Mouse (Mus musculus) left cerebral cortex, postnatal 4 days (tissue): ENCODE data around the gene Psmd1. TPM values are rescaled to one million over a fixed set of nuclear protein-coding genes. Genes with fewer than 3 reads are reported as not detected.

Experiments
- DNase-seq: peaks from one replicate; pipeline ENCODE4 v3.0.0-alpha.2; 2022
- intact Hi-C: fragments of 180-260 bp; cut with DNase I; formaldehyde crosslinking; loops from one replicate; pipeline ENCODE4 v1.15.1; 2025
- total RNA-seq, 2 experiments: library from RNA; stranded (reverse); gene quantifications; 2 replicates each; pipeline ENCODE4 v1.2.3; 2021

Gene Psmd1
- total RNA-seq, 2 experiments from 2014 or later, result 134 to 135 TPM

DNA sequence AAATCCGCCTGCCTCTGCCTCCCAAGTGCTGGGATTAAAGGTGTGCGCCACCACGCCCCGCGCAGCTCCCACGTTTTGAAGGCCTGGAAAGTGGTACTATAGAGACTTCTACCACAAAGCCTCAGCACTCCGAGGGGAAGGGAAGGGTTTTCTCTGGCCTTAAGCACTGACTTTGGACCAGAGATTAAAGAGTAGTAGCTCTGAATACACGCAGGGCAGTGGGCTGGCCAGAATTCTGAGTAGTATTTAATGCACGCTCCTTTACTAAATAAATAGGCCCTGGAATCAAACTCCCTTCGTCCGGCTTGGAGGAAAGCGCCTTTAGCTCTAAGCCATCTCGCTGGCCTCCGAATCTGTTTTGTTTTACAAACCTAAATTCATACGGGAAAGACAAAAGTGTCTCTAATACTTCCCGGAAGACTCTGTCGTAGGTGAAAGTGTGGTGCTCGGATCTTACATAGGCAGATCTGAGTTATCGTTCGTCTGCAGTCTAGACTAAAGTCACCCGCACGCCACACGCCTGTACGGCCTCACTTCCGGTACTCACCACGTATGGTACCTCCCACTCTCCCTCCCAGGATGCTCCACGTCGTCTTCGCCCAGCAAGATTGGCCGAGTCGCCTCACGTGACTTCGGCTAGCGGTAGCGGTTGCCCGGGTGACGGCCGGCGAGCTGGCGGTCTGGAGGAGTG lies 90.1 kb downstream of the Psmd1 start, which contains the start of gene Armc9:
Gene Armc9 (plus strand): TSS at position 648 of the 691 bp plus-strand sequence.
- intact Hi-C loops, result no loop called here
- peak; percentile 94 for DNase-seq

DNA sequence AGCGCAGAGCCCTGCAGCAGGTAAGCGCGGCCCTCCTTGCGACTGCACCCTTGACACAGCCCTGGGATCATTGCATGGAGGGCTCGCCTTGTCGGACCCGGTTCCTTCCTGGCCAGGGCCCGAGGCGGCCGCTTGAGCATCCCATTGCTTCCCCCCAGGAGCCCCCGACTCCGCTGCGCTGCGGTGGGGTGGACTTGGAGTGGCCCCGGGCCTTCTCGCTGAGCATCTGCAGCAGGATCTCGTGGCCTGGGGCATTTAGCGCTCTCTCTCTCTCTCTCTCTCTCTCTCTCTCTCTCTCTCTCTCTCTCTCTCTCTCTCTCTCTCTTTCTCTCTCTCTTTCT lies 90.6 kb downstream of the Psmd1 start:
- intact Hi-C loops, result no loop called here
- DNase-seq, result no peak

DNA sequence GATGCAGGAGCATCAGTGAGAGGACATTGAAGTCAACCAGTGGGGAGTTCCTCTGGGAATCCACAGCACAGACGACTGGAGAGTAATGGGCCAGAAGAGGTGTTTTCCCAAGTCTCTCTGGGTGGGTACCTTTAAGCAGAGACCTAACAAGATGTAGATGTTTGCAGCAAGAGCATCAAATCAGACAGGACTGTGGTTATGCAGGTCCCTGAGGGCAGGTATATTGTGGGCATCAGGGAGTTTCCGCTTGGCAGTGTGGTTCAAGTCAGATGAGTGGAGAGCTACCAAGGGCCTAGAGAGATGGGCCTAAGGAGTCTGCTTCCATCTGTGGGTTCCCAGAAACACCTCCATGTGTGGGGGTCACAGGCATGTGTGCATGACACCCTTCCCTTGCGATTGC lies 91.9 kb downstream of the Psmd1 start:
- intact Hi-C loops, result no loop called here
- DNase-seq, result no peak

DNA sequence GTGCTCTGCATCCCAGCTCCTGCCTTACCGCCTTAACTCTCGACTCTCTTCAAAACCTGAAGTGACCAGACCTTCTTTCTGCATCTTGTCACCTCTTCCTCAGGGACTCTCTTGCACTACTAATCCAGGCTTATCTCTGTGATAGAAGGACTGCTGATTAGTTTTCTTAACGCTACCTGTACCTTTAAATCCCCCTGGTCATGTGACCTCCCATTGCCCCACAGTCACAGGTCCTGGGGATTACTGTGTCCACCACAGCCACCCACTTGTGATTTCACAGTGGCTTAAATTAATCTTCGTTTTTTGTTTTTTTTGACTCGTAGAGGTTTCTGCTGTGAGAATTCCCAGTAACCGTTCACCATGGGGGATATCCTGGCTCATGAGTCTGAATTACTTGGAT lies 92.4 kb downstream of the Psmd1 start:
- no peak for DNase-seq
- intact Hi-C loops, result no loop called here

DNA sequence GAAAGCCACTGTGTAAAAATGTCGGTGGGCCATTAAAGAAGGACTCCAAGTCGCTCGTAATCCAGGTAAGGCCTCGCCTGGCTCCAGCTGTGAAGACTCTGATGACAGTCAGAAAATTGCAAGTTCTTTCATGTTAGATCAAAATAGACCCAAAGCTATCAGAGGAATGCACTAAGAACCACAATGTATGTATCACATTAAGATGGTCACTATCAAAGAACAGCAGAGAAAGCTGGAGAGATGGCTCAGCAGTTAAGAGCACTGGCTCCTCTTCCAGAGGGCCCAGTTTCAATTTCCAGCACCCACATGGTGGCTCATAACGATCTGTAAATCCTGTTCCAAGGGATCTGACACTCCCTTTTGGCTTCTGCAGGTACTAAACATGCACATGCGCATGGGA lies 95.9 kb downstream of the Psmd1 start:
- no peak for DNase-seq
- intact Hi-C loops, result no loop called here

DNA sequence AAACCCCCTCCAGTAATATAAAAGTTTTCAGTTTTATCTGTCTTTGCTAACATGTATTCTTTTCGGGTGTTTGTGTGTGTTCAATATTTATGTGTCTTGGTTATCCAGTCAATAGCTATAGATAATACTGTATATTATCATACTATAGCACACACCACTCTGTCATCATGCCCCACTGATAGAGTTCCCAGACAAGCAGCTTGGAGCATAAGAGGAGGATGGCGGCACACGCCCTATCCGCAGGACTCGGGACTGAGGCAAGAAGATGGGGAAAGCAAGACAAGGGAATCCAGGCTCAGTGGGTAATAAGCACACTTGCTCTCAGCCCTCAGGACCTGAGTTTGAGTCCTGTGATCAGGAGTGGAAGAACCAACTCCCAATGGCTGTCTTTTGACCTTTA lies 96.3 kb downstream of the Psmd1 start:
- intact Hi-C loops, result no loop called here
- no peak for DNase-seq

DNA sequence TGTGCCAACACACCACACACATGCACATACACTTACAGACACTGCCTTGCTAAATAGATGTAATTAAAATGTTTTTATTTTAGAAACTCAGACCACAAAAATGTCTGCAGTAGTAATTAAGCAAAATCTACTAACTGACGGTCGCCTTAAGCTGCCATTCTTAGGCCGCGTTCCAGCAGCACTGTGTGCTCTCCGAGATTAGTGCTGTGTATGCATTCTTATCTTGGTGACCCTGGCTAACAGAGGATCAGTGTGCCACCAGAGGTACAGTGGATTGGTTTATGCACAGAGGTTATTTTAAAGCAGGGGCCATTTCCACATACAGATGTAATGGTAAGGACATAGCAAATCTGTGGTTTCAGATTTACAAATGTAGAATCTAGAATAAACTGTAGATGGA lies 96.9 kb downstream of the Psmd1 start:
- DNase-seq, result no peak
- intact Hi-C loops, result no loop called here

DNA sequence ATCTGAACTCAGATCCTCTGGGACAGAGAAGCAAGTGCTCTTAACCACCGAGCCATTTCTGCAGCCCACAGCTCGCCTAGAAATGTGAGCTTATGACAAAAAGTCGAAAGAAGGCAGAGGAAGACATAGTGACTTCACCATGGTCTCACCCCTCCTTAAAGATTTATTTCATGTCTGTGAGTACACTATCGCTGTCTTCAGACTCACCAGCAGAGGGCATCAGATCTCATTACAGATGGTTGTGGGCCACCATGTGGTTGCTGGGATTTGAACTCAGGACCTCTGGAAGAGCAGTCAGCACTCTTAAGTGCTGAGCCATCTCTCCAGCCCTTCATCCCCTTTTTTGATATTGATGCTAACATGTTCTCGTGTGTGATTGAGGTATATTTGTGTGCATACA lies 110.4 kb downstream of the Psmd1 start:
- intact Hi-C loops, result loop anchor here (5.0 kb wide), 1 partner anchor 163 kb away; no protein-coding TSS in a partner anchor
- DNase-seq, result no peak

DNA sequence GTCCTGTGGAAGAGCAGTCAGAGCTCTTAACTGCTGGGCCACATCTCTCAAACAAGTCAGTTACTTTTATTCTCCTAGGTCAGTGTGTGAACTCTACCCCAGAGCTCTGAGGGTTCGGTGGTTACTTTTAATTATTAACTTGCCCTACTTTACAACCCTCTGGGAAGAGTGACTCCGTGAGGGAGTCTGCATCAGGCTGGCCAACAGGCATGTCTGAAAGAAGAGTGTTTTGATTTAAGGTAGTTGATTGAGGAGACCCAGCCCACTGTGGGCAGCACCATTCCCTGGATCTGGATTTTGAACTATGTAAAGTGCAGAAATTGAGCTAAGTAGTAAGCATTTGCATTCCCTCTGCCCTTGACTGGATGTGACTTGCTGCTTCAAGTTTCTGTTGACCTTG lies 111.9 kb downstream of the Psmd1 start:
- intact Hi-C loops, result loop anchor here (5.0 kb wide), 1 partner anchor 161 kb away; no protein-coding TSS in a partner anchor
- DNase-seq, result no peak

DNA sequence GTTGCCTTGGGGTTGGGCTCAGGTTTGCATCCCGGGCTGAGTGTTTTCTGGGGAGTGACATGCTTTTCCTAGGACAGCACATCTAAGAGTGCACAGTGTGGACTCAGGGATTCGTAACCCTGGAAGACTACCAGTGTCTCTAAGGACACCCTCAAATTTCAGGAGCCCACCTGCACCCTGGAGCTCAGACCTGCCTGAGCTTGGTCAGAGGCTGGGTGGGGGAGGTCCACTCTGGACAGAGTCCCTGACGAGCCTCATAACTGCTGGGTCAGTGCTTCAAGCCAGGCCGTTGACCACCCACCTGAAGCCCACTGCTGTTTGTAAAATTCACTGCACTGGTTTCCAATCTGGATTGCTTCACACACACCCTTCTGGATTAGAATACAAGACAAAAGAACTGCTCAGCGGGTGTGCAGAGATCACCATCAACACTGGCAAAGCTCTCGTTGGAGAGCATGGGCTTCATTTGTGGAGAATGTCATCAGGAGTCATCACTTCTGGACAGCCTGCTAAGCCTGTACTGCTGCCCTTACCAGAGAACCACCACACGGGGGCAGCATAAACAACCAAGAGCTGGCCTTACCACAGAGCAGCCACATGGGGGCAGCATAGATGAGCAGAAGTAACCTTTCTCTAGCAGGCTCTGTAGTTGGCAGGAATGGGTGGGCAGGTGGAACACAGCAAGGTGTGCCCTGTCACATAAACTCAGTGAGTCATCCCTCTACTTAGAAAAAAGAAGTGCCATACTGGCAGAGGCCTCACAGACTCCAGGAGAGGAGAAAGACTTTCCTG lies 114.5 kb downstream of the Psmd1 start:
- intact Hi-C loops, result loop anchor here (5.0 kb wide), 1 partner anchor 159 kb away; no protein-coding TSS in a partner anchor
- DNase-seq, result peak; percentile 86

DNA sequence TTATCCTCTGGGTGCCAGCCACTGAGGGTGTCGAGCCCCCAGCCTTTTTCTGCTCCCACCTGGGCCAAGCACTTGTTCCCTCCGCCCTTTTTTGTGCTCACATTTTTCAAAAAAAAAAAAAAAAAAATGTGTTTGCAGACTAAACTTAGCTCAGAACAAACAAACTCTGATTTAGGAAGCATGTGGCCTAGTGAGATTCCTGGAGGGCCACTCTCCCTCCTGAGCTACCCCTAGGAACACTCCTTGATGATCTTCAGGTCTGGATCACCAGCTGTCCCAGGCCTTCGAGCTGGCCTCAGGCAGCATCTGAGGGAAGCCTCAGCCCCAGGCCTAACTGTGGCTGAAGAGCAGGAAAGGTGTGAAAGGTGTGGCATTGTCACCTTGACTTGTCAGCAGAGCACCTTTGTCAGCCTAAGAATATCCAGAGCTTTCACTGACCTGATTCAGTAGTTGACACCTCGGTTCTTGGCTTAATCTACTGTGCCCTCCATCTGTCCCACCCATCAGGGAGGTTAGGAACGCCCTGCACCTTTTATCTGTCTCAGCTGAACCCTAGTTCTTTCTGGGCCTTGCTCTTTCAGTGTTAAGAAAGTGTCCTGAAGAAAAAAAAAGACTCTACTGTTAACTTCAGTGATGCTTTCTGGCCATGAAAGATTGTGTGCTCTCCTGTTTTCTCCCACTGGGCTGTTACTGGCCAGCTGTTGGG lies 118.0 kb downstream of the Psmd1 start:
- DNase-seq, result no peak
- intact Hi-C loops, result no loop called here

DNA sequence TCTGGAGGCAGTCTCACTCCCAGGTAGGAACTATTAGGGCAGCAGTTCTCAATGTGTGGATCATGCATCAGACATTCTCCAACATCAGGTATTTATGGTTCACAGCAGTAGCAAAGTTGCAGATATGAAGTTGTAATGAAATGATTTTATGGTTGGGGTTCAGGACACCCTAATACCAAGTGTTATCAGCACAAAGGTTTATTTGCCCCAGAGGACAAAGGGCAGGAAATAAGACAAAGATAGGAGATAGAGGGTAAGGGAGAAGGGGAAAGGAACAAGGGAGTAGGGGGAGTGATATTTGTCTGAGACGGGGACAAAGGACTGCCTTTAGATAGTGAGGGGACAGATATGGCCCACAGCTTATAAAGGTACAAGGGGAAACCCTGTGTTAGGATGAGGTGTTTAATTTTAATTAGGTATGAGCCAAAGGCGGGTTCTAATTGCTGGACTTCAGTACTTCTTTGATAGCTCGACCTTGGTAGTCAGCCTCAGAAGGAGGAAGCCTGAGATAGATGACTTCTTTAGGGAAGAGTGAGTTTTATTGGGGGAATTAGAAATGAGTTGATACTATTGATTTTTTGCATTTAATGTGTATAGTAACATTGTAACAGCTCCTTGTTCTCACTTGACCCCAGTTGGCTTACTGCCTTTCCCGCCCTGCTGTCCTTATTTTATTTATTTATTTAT lies 119.5 kb downstream of the Psmd1 start:
- DNase-seq, result no peak
- intact Hi-C loops, result no loop called here

DNA sequence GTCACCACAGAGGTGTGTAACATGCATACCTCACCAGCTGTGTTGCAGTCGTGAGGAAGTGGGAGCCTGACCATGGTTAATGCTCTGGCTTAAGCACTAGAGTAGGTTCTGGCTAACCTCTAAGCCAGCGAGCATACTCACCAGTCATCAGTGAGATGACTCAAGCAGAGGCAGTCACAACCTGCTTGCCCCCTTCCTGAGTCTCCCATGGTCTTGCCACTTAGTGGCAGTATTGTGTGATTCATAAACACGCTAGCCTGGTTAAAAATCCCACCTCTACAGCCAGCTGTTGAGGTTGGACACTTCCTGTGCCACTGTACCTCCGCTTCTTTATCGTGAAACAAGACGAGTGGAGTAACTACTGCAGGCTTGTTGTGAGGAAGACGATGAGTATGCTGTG lies 122.6 kb downstream of the Psmd1 start:
- no peak for DNase-seq
- intact Hi-C loops, result no loop called here

DNA sequence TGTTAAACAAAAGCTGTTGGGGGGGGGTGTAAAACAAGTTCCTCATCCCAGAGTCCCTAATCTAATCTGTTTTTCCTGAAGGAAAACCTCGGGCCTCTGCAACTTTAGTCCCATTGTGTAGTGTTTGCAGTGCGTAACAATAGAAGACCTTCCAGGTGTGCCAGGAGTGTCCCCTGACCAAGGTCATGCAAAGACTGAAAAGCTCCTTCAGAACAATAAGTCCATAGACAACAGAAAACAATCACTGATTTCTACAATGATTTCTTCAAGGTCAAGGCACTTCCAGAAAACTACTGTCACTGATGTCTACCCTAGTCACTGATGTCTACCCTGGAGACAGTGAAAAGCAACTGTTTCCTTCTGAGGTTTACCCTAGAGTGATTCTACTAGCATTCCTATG lies 123.7 kb downstream of the Psmd1 start:
- intact Hi-C loops, result no loop called here
- DNase-seq, result no peak

DNA sequence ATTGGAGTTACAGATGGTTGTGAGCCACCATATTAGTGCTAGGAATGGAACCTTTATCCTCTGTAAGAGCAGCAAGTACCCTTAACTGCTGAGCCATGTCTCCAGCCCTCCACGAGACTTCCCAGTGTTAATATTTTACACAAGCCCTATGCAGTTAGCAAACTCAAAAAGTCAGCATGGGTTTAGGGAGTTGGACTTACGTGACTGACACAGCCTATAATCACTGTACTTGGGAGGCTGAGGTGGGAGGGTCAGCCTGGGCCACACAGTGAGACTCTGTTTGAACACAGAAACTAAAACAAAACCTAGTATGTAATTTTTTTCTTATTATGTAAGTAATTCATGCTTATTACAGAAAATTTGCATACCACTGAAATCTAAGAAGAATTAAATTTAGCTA lies 124.1 kb downstream of the Psmd1 start:
- intact Hi-C loops, result no loop called here
- no peak for DNase-seq

Other genes with a start within 250 kb of the Psmd1 start
- gene Itm2c, start 170.1 kb upstream of the Psmd1 start, total RNA-seq, result 100 to 1,000 TPM; 111 to 124 TPM
- gene 4933407L21Rik, start 135.9 kb upstream of the Psmd1 start, total RNA-seq, result 1 to 10 TPM; 6.1 to 7.2 TPM
- gene Gpr55, start 103.4 kb upstream of the Psmd1 start, total RNA-seq, result under 1 TPM in 1 of 2 experiments, not detected in 1; 0.10 TPM
- gene Spata3, start 47.6 kb upstream of the Psmd1 start, total RNA-seq, result under 1 TPM; 0.58 to 0.64 TPM
- gene 2810459M11Rik, start 18.5 kb upstream of the Psmd1 start, total RNA-seq, result 10 to 100 TPM; 11.1 to 11.8 TPM
- not detected for gene Htr2b, start 47.6 kb downstream of the Psmd1 start, total RNA-seq
- gene Gm21972, start 69.2 kb downstream of the Psmd1 start, total RNA-seq, result 1 to 10 TPM; 4.0 to 4.4 TPM
- gene Armc9, start 90.4 kb downstream of the Psmd1 start, total RNA-seq, result 10 to 100 TPM; 32.7 to 36.7 TPM
- gene B3gnt7, start 238.4 kb downstream of the Psmd1 start, total RNA-seq, result 10 to 100 TPM; 10.0 to 10.6 TPM